Mouse (Mus musculus) left cerebral cortex, postnatal 4 days (tissue): ENCODE data around the gene Parg. TPM values are rescaled to one million over a fixed set of nuclear protein-coding genes. Genes with fewer than 3 reads are reported as not detected.
"Not testable (repeated sequence)": the region's sequence is repeated elsewhere in the genome, so short reads cannot be mapped to it uniquely, and the experiment has no call there.

ENCODE experiments used
- DNase-seq: peaks from one replicate; pipeline ENCODE4 v3.0.0-alpha.2; 2022
- intact Hi-C: fragments of 180-260 bp; cut with DNase I; formaldehyde crosslinking; loops from one replicate; pipeline ENCODE4 v1.15.1; 2025
- total RNA-seq, 2 experiments: library from RNA; stranded (reverse); gene quantifications; 2 replicates each; pipeline ENCODE4 v1.2.3; 2021

The Parg gene
- total RNA-seq, 2 experiments from 2014 or later = 42.8 to 44.2 TPM

GRCm38 (mm10) chr14:32176590-32176989 is 25.2 kb upstream of the Parg start:
- DNase-seq, intact Hi-C loops: not testable (repeated sequence)

GRCm38 (mm10) chr14:32179393-32180195 is 22.2 kb upstream of the Parg start:
- intact Hi-C loops = no loop called here

GRCm38 (mm10) chr14:32180861-32181260 is 20.9 kb upstream of the Parg start:
- intact Hi-C loops = no loop called here
- no peak for DNase-seq

More at GRCm38 (mm10) chr14:32179393-32180195, 22.2 kb upstream of the Parg start:
- no peak for DNase-seq

- intact Hi-C loops = no loop called here
- no peak for DNase-seq
These were observed 17.9 kb upstream of the Parg start for GRCm38 (mm10) chr14:32183846-32184245.

- intact Hi-C loops = no loop called here
- no peak for DNase-seq
These were observed 10.9 kb upstream of the Parg start for GRCm38 (mm10) chr14:32190627-32191391.

- intact Hi-C loops = no loop called here
These were observed 9.8 kb upstream of the Parg start for GRCm38 (mm10) chr14:32191926-32192325.

GRCm38 (mm10) chr14:32192437-32192836 is 9.3 kb upstream of the Parg start:
- intact Hi-C loops = no loop called here
- DNase-seq = peak; percentile 41

More at GRCm38 (mm10) chr14:32191926-32192325, 9.8 kb upstream of the Parg start:
- no peak for DNase-seq

GRCm38 (mm10) chr14:32193557-32193956 is 8.2 kb upstream of the Parg start:
- intact Hi-C loops, DNase-seq: not testable (repeated sequence)

- no peak for DNase-seq
- intact Hi-C loops = no loop called here
These were observed 395 bp upstream of the Parg start for GRCm38 (mm10) chr14:32201354-32201753.

- no peak for DNase-seq
- intact Hi-C loops = no loop called here
These were observed 24.9 kb downstream of the Parg start for GRCm38 (mm10) chr14:32226601-32227000.

GRCm38 (mm10) chr14:32228996-32229395 is 27.2 kb downstream of the Parg start:
- intact Hi-C loops = loop anchor here (2.0 kb wide), 1 partner anchor 254 kb away; no protein-coding TSS in a partner anchor
- peak; percentile 54 for DNase-seq

- intact Hi-C loops = no loop called here
- no peak for DNase-seq
These were observed 40.7 kb downstream of the Parg start for GRCm38 (mm10) chr14:32242401-32242800.

GRCm38 (mm10) chr14:32246019-32246418 is 44.3 kb downstream of the Parg start:
- intact Hi-C loops = no loop called here
- DNase-seq = no peak

GRCm38 (mm10) chr14:32249616-32250015 is 47.9 kb downstream of the Parg start:
- DNase-seq = no peak
- intact Hi-C loops = no loop called here

GRCm38 (mm10) chr14:32260830-32261229 is 59.1 kb downstream of the Parg start:
- no peak for DNase-seq
- intact Hi-C loops = no loop called here

- DNase-seq = no peak
- intact Hi-C loops = no loop called here
These were observed 60.0 kb downstream of the Parg start for GRCm38 (mm10) chr14:32261741-32262140.

- DNase-seq = no peak
These were observed 67.2 kb downstream of the Parg start for GRCm38 (mm10) chr14:32268999-32269398.

GRCm38 (mm10) chr14:32269589-32269988 is 67.8 kb downstream of the Parg start:
- intact Hi-C loops = no loop called here
- peak; percentile 11 for DNase-seq

More at GRCm38 (mm10) chr14:32268999-32269398, 67.2 kb downstream of the Parg start:
- intact Hi-C loops = no loop called here

- no peak for DNase-seq
- intact Hi-C loops = no loop called here
These were observed 99.9 kb downstream of the Parg start for GRCm38 (mm10) chr14:32301622-32302021.

- no peak for DNase-seq
- intact Hi-C loops = no loop called here
These were observed 100.7 kb downstream of the Parg start for GRCm38 (mm10) chr14:32302423-32302822.

- no peak for DNase-seq
- intact Hi-C loops = no loop called here
These were observed 103.2 kb downstream of the Parg start for GRCm38 (mm10) chr14:32304921-32305320.

- intact Hi-C loops = no loop called here
These were observed 108.1 kb downstream of the Parg start for GRCm38 (mm10) chr14:32309876-32310275.

More at GRCm38 (mm10) chr14:32309876-32310275, 108.1 kb downstream of the Parg start:
- peak; percentile 81 for DNase-seq
